Mouse (Mus musculus): ENCODE data around the gene Robo1. TPM values are rescaled to one million over a fixed set of nuclear protein-coding genes. Genes with fewer than 3 reads are reported as not detected.

Robo1 gene
- 39.1 and 44.5 TPM in 2 replicates for polyA plus RNA-seq (2016; fragmentation: Nextera tagmentation; extraction: Ambion mirVana)

DNA sequence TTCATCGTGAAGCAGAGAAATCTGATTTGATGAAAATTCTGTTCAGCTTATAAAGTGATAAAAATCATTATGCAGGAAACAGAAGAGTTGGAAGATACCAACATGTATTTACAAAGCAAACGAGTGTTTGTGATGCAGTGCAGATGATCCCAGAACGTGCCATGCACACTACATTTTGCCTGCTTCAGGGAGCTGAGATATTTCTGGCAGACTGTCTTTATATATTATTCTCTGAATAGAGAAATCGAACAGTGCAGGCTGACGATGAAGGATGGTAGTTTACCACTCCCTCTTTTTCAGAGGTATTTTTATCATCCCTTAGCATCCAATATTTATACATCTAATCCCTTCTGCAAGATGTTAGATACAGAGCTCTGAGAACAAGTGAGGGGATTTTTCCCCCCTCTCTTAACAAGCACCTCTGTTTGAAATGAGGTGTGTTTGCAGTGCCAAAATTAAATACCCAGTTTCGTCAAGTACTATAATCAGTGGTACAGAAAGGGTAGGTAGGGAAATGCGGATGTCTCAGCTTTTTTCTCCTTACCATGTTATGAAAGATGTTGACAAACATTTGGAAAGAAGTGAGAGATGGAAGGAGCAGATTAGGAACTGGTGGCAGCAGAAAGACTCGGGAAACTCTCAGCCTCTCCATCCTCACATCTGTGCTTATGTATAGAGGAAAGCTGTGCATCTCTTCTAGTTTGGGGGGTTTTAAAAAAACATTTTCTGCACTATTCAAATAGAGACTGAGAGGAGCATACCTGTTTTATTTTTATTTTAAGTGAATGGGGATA is at the start of gene Robo1:
TSS of gene Robo1 (plus strand) at position 770 of the 794 bp plus-strand sequence.
- Histone ChIP-seq H3K4me1 (no peaks in the 10 kb centered on the region), H3K36me3 (replicated peaks) (no peaks in the 10 kb centered on the region), H3K27me3 (replicated peaks; ENCODE audit: low read depth, poor library complexity, severe bottlenecking) (no peaks in the 10 kb centered on the region), H3K27ac (replicated peaks) (no peak within 1 kb of the TSS), H3K9me3 (no peaks in the 10 kb centered on the region), H3K4me3 (no peak within 1 kb of the TSS)
- no peak for DNase-seq (ENCODE audit: low spot score)
- 85% methylated on average over 8 of the region's 8 CpGs for WGBS

- Histone ChIP-seq H3K4me3 (no peak overlapping the region), H3K9me3 (no peaks in the 10 kb centered on the region), H3K4me1 (no peaks in the 10 kb centered on the region), H3K27ac (replicated peaks) (no peak overlapping the region), H3K36me3 (replicated peaks) (no peaks in the 10 kb centered on the region), H3K27me3 (replicated peaks; ENCODE audit: low read depth, poor library complexity, severe bottlenecking) (no peaks in the 10 kb centered on the region)
- 88% methylated on average over 10 of the region's 10 CpGs for WGBS
- DNase-seq (ENCODE audit: low spot score), result no peak
These were observed 40.3 kb upstream of the Robo1 start for GRCm38 (mm10) chr16:72267839-72268238.

- no peaks in the 10 kb centered on the region for H3K9me3 ChIP-seq
- H3K36me3 ChIP-seq (replicated peaks), result no peaks in the 10 kb centered on the region
- H3K27me3 ChIP-seq (replicated peaks; ENCODE audit: low read depth, poor library complexity, severe bottlenecking), result no peaks in the 10 kb centered on the region
- H3K4me1 ChIP-seq, result peaks cover 5% of the 10 kb centered on the region; the same call in 1 of the 2 replicates
- no peak overlapping the region for H3K4me3 ChIP-seq
- DNase-seq (ENCODE audit: low spot score), result no peak
- H3K27ac ChIP-seq (replicated peaks), result no peak overlapping the region
- WGBS, result 87% methylated on average over 3 of the region's 3 CpGs
These were observed 31.6 kb upstream of the Robo1 start for GRCm38 (mm10) chr16:72276390-72277074.

DNA sequence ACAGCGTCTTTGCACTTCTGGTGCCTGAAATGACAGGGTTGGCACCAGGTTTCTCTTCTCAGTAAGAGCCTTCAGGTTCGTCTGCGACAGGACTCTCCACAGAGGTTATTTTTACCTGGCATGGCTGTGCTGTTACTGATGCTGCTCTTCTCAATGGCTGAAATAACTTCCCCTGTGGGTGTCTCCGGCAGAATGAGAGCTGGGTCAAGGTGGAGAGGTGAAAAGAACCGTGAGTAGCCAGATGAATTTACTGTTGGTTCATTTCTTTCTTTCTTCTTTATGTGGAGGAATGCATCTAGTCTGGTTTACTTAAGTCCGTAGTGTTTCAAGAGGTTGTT is 194 bp downstream of the Robo1 start:
- Histone ChIP-seq H3K27me3 (replicated peaks; ENCODE audit: low read depth, poor library complexity, severe bottlenecking) (no peaks in the 10 kb centered on the region), H3K36me3 (replicated peaks) (no peaks in the 10 kb centered on the region), H3K27ac (replicated peaks) (no peak overlapping the region), H3K9me3 (no peaks in the 10 kb centered on the region), H3K4me3 (no peak overlapping the region), H3K4me1 (no peaks in the 10 kb centered on the region)
- DNase-seq (ENCODE audit: low spot score), result no peak
- 72% methylated on average over 6 of the region's 6 CpGs for WGBS

- Histone ChIP-seq H3K9me3 (no peaks in the 10 kb centered on the region), H3K4me3 (no peak overlapping the region), H3K27ac (replicated peaks) (no peak overlapping the region), H3K27me3 (replicated peaks; ENCODE audit: low read depth, poor library complexity, severe bottlenecking) (no peaks in the 10 kb centered on the region), H3K4me1 (peaks cover 8% of the 10 kb centered on the region), H3K36me3 (replicated peaks) (no peaks in the 10 kb centered on the region)
- 48% methylated on average over 8 of the region's 8 CpGs for WGBS
- peak; percentile 36 for DNase-seq (ENCODE audit: low spot score)
These were observed 19.2 kb downstream of the Robo1 start for GRCm38 (mm10) chr16:72327321-72327720.

- H3K36me3 ChIP-seq (replicated peaks), result no peaks in the 10 kb centered on the region
- H3K27ac ChIP-seq (replicated peaks), result no peak overlapping the region
- no peak for DNase-seq (ENCODE audit: low spot score)
- no peaks in the 10 kb centered on the region for H3K27me3 ChIP-seq (replicated peaks; ENCODE audit: low read depth, poor library complexity, severe bottlenecking)
- WGBS, result 81% methylated on average over 3 of the region's 3 CpGs
- peaks cover 8% of the 10 kb centered on the region for H3K4me1 ChIP-seq
- H3K4me3 ChIP-seq, result no peak overlapping the region
- no peaks in the 10 kb centered on the region for H3K9me3 ChIP-seq
These were observed 20.5 kb downstream of the Robo1 start for GRCm38 (mm10) chr16:72328579-72328978.

- no peaks in the 10 kb centered on the region for H3K36me3 ChIP-seq (replicated peaks)
- no peak for DNase-seq (ENCODE audit: low spot score)
- no peak overlapping the region for H3K27ac ChIP-seq (replicated peaks)
- H3K27me3 ChIP-seq (replicated peaks; ENCODE audit: low read depth, poor library complexity, severe bottlenecking), result no peaks in the 10 kb centered on the region
- no peaks in the 10 kb centered on the region for H3K9me3 ChIP-seq
- 91% methylated on average over 1 of the region's 1 CpGs for WGBS
- no peak overlapping the region for H3K4me3 ChIP-seq
- H3K4me1 ChIP-seq, result no peaks in the 10 kb centered on the region
These were observed 29.7 kb downstream of the Robo1 start for GRCm38 (mm10) chr16:72337757-72338156.

DNA sequence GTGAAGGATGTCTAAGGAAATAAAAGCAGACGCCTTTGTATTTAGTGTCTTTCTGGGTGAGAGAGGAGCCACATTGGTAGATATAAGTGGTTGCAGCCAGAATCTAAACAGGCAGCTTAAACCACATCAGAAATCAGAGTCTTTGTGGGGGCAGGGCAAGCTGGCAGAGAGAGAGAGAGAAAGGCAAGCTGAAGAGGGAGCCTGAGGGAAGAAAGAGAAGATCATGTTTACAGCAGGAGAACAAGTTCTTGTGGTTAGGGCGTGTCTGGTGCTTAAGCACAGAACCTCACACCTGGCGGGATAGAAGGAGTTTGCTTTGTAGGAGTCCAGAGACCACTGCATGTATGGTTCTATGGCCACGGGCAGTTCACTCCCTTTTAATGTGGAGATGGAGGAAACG is 42.3 kb downstream of the Robo1 start:
- H3K27ac ChIP-seq (replicated peaks), result 0 out of 2 replicates have a peak overlapping the region, but pooled peaks have one; percentile 48

DNA sequence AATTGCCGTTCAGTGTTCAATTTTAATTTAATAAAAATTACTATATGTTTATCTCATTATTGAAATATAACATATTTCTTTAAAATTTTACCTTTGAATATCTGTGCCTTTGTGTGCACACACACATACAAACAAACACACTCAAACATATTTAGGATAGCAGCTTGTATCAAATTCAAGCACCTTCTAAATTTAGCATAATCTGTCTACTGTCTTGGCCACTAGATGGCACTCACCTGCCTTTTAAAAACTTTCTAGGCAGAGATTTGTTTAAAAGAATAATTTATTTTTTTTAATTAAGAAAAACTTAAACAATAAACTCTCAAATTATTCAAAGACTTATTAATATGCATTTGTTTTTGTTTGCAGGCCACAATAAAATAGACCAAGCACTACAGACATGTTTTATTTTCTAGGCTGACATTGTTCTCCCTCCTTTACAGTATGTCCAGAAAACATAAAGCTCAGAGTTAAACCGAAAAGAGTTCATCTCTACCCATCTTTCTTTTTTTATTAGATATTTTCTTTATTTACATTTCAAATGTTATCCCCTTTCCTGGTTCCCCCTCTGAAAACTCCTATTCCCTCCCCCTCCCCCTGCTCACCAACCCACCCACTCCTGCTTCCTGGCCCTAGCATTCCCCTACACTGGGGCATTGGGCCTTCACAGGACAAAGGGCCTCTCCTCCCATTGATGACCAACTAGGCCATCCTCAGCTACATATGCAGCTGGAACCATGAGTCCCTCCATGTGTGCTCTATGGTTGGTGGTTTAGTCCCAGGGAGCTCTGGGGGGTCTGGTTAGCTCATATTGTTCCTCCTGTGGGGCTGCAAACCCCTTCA is 48.6 kb downstream of the Robo1 start:
- H3K4me3 ChIP-seq, result no peak overlapping the region
- no peaks in the 10 kb centered on the region for H3K27me3 ChIP-seq (replicated peaks; ENCODE audit: low read depth, poor library complexity, severe bottlenecking)
- 87% methylated on average over 2 of the region's 2 CpGs for WGBS
- DNase-seq (ENCODE audit: low spot score), result no peak
- H3K4me1 ChIP-seq, result peaks cover 6% of the 10 kb centered on the region; the same call in 1 of the 2 replicates
- H3K9me3 ChIP-seq, result no peaks in the 10 kb centered on the region
- H3K36me3 ChIP-seq (replicated peaks), result no peaks in the 10 kb centered on the region
- H3K27ac ChIP-seq (replicated peaks), result no peak overlapping the region

More for the DNA sequence above, 42.3 kb downstream of the Robo1 start:
- peaks cover 18% of the 10 kb centered on the region for H3K4me1 ChIP-seq
- no peaks in the 10 kb centered on the region for H3K9me3 ChIP-seq
- WGBS, result 69% methylated on average over 5 of the region's 5 CpGs
- no peak overlapping the region for H3K4me3 ChIP-seq
- peak; percentile 16 for DNase-seq (ENCODE audit: low spot score)
- no peaks in the 10 kb centered on the region for H3K27me3 ChIP-seq (replicated peaks; ENCODE audit: low read depth, poor library complexity, severe bottlenecking)
- H3K36me3 ChIP-seq (replicated peaks), result no peaks in the 10 kb centered on the region

- Histone ChIP-seq H3K36me3 (replicated peaks) (no peaks in the 10 kb centered on the region), H3K9me3 (no peaks in the 10 kb centered on the region), H3K27ac (replicated peaks) (no peak overlapping the region), H3K4me3 (no peak overlapping the region), H3K4me1 (no peaks in the 10 kb centered on the region), H3K27me3 (replicated peaks; ENCODE audit: low read depth, poor library complexity, severe bottlenecking) (no peaks in the 10 kb centered on the region)
- 89% methylated on average over 5 of the region's 5 CpGs for WGBS
- DNase-seq (ENCODE audit: low spot score), result no peak
These were observed 68.8 kb downstream of the Robo1 start for GRCm38 (mm10) chr16:72376896-72377295.

GRCm38 (mm10) chr16:72381819-72382218 is 73.7 kb downstream of the Robo1 start:
- Histone ChIP-seq H3K9me3 (no peaks in the 10 kb centered on the region), H3K27me3 (replicated peaks; ENCODE audit: low read depth, poor library complexity, severe bottlenecking) (no peaks in the 10 kb centered on the region), H3K36me3 (replicated peaks) (no peaks in the 10 kb centered on the region), H3K27ac (replicated peaks) (no peak overlapping the region), H3K4me1 (no peaks in the 10 kb centered on the region), H3K4me3 (no peak overlapping the region)
- WGBS, result 90% methylated on average over 6 of the region's 6 CpGs
- no peak for DNase-seq (ENCODE audit: low spot score)

- no peak for DNase-seq (ENCODE audit: low spot score)
- H3K36me3 ChIP-seq (replicated peaks), result no peaks in the 10 kb centered on the region
- no peak overlapping the region for H3K4me3 ChIP-seq
- no peaks in the 10 kb centered on the region for H3K27me3 ChIP-seq (replicated peaks; ENCODE audit: low read depth, poor library complexity, severe bottlenecking)
- WGBS, result 68% methylated on average over 1 of the region's 1 CpGs
- H3K9me3 ChIP-seq, result no peaks in the 10 kb centered on the region
- no peaks in the 10 kb centered on the region for H3K4me1 ChIP-seq
- H3K27ac ChIP-seq (replicated peaks), result no peak overlapping the region
These were observed 75.5 kb downstream of the Robo1 start for GRCm38 (mm10) chr16:72383566-72383965.
